Mouse (Mus musculus) liver, embryonic 15.5 days (tissue): ENCODE data around the gene Pde7b. TPM values are rescaled to one million over a fixed set of nuclear protein-coding genes. Genes with fewer than 3 reads are reported as not detected.
A peak's percentile ranks its signal among the peaks of the same experiment; 100 is the strongest.

Experiments used
- ATAC-seq: fragments of 200-750 bp; cut with Nextera tagmentation; 2 replicates; pipeline ENCODE4 v1.8.0; 2017; ENCODE audit warnings: moderate number of reproducible peaks, mild to moderate bottlenecking, moderate library complexity; ENCODE audit not compliant: insufficient read depth
- H3K27ac ChIP-seq: fragments of 300-500 bp; sonication (generic); replicated peaks from 2 replicates; pipeline ENCODE4 v1.5.1; 2015; ENCODE audit warnings: mild to moderate bottlenecking, inconsistent platforms
- H3K27me3 ChIP-seq: fragments of 300-500 bp; sonication (generic); 2 replicates; pipeline ENCODE4 v1.6.1; 2015; ENCODE audit warnings: mild to moderate bottlenecking, inconsistent platforms
- H3K36me3 ChIP-seq: fragments of 300-500 bp; sonication (generic); replicated peaks from 2 replicates; pipeline ENCODE4 v1.6.1; 2015; ENCODE audit warnings: moderate library complexity, mild to moderate bottlenecking, inconsistent platforms
- H3K4me1 ChIP-seq: fragments of 300-500 bp; sonication (generic); replicated peaks from 2 replicates; pipeline ENCODE4 v1.6.1; 2015; ENCODE audit warnings: inconsistent platforms
- H3K4me2 ChIP-seq: fragments of 300-500 bp; sonication (generic); 2 replicates; pipeline ENCODE4 v1.6.1; 2015; ENCODE audit warnings: moderate library complexity, mild to moderate bottlenecking, inconsistent platforms
- H3K4me3 ChIP-seq: fragments of 300-500 bp; sonication (generic); replicated peaks from 2 replicates; pipeline ENCODE4 v1.5.1; 2015; ENCODE audit warnings: mild to moderate bottlenecking, inconsistent platforms
- H3K9ac ChIP-seq: fragments of 300-500 bp; sonication (generic); 2 replicates; pipeline ENCODE4 v1.6.1; 2015; ENCODE audit warnings: moderate library complexity, mild to moderate bottlenecking, inconsistent platforms
- H3K9me3 ChIP-seq: fragments of 300-500 bp; sonication (generic); replicated peaks from 2 replicates; pipeline ENCODE4 v1.6.1; 2016; ENCODE audit warnings: inconsistent platforms
- WGBS: fragments of 180-500 bp; shearing (Covaris S2); methylation state at CpG from one replicate; pipeline ENCODE4 v1.1.7; 2015; ENCODE audit warnings: mixed read lengths; ENCODE audit not compliant: insufficient replicate concordance; 5-methylcytosine and 5-hydroxymethylcytosine counted together
- polyA plus RNA-seq: library from polyadenylated mRNA; unstranded; fragments of >200 nt; fragmentation: Nextera tagmentation; extraction: Ambion mirVana; gene quantifications from 2 replicates; pipeline ENCODE4 v1.2.1, GENCODE M21; 2015

The Pde7b gene
- polyA plus RNA-seq, 1 experiment from 2014 or later = 0.25 TPM

GRCm38 (mm10) chr10:20394815-20395214 lies 330.1 kb downstream of the Pde7b start:
- Histone ChIP-seq H3K27ac (no peak overlapping the region), H3K9me3 (no peaks in the 10 kb centered on the region), H3K4me3 (no peak overlapping the region), H3K4me2 (no peak overlapping the region), H3K27me3 (no peaks in the 10 kb centered on the region), H3K4me1 (no peaks in the 10 kb centered on the region), H3K9ac (no peak overlapping the region), H3K36me3 (no peaks in the 10 kb centered on the region)
- no peak for ATAC-seq
- 67% methylated on average over 5 of the region's 5 CpGs for WGBS

- H3K27ac ChIP-seq = no peak overlapping the region
- H3K4me1 ChIP-seq = no peaks in the 10 kb centered on the region
- no peaks in the 10 kb centered on the region for H3K9me3 ChIP-seq
- no peaks in the 10 kb centered on the region for H3K36me3 ChIP-seq
- no peak overlapping the region for H3K4me2 ChIP-seq
- ATAC-seq = no peak
- no peak overlapping the region for H3K9ac ChIP-seq
- H3K27me3 ChIP-seq = no peaks in the 10 kb centered on the region
- H3K4me3 ChIP-seq = no peak overlapping the region
- WGBS = 34% methylated on average over 3 of the region's 3 CpGs
Measured at GRCm38 (mm10) chr10:20390568-20390967, 334.3 kb downstream of the Pde7b start.

GRCm38 (mm10) chr10:20382807-20383419 lies 342.0 kb downstream of the Pde7b start:
- no peaks in the 10 kb centered on the region for H3K27me3 ChIP-seq

GRCm38 (mm10) chr10:20381352-20381751 lies 343.5 kb downstream of the Pde7b start:
- H3K4me1 ChIP-seq = no peaks in the 10 kb centered on the region
- no peak overlapping the region for H3K4me3 ChIP-seq
- no peaks in the 10 kb centered on the region for H3K27me3 ChIP-seq
- no peak overlapping the region for H3K27ac ChIP-seq
- H3K4me2 ChIP-seq = no peak overlapping the region
- 60% methylated on average over 3 of the region's 3 CpGs for WGBS
- no peak overlapping the region for H3K9ac ChIP-seq
- no peaks in the 10 kb centered on the region for H3K36me3 ChIP-seq
- no peaks in the 10 kb centered on the region for H3K9me3 ChIP-seq
- no peak for ATAC-seq

More at GRCm38 (mm10) chr10:20382807-20383419, 342.0 kb downstream of the Pde7b start:
- H3K9ac ChIP-seq = no peak overlapping the region
- no peak overlapping the region for H3K4me2 ChIP-seq
- H3K4me1 ChIP-seq = no peaks in the 10 kb centered on the region
- H3K9me3 ChIP-seq = no peaks in the 10 kb centered on the region
- no peak overlapping the region for H3K4me3 ChIP-seq
- ATAC-seq = no peak
- H3K27ac ChIP-seq = no peak overlapping the region
- whole genome bisulfite sequencing = 64% methylated on average over 6 of the region's 6 CpGs
- no peaks in the 10 kb centered on the region for H3K36me3 ChIP-seq

- Histone ChIP-seq H3K27ac (no peak overlapping the region), H3K9me3 (no peaks in the 10 kb centered on the region), H3K4me3 (no peak overlapping the region), H3K36me3 (no peaks in the 10 kb centered on the region), H3K27me3 (no peaks in the 10 kb centered on the region), H3K9ac (no peak overlapping the region), H3K4me1 (no peaks in the 10 kb centered on the region), H3K4me2 (no peak overlapping the region)
- no peak for ATAC-seq
- WGBS = 50% methylated on average over 3 of the region's 3 CpGs
Measured at GRCm38 (mm10) chr10:20380798-20381197, 344.1 kb downstream of the Pde7b start.

- H3K9ac ChIP-seq = no peak overlapping the region
- whole genome bisulfite sequencing = 62% methylated on average over 9 of the region's 9 CpGs
- no peaks in the 10 kb centered on the region for H3K4me1 ChIP-seq
- no peak overlapping the region for H3K27ac ChIP-seq
- H3K36me3 ChIP-seq = no peaks in the 10 kb centered on the region
- no peak overlapping the region for H3K4me2 ChIP-seq
- H3K4me3 ChIP-seq = no peak overlapping the region
- no peaks in the 10 kb centered on the region for H3K27me3 ChIP-seq
- ATAC-seq = no peak
- no peaks in the 10 kb centered on the region for H3K9me3 ChIP-seq
Measured at GRCm38 (mm10) chr10:20379071-20379735, 345.7 kb downstream of the Pde7b start.

GRCm38 (mm10) chr10:20377621-20378020 lies 347.3 kb downstream of the Pde7b start:
- H3K4me3 ChIP-seq = no peak overlapping the region
- H3K36me3 ChIP-seq = no peaks in the 10 kb centered on the region
- H3K27ac ChIP-seq = no peak overlapping the region
- no peak for ATAC-seq
- no peaks in the 10 kb centered on the region for H3K27me3 ChIP-seq
- 78% methylated on average over 9 of the region's 9 CpGs for WGBS
- no peaks in the 10 kb centered on the region for H3K9me3 ChIP-seq
- H3K9ac ChIP-seq = no peak overlapping the region
- H3K4me1 ChIP-seq = no peaks in the 10 kb centered on the region
- H3K4me2 ChIP-seq = no peak overlapping the region

GRCm38 (mm10) chr10:20372046-20372445 lies 352.8 kb downstream of the Pde7b start:
- no peaks in the 10 kb centered on the region for H3K27me3 ChIP-seq
- no peaks in the 10 kb centered on the region for H3K4me1 ChIP-seq
- 77% methylated on average over 5 of the region's 5 CpGs for WGBS
- H3K9ac ChIP-seq = no peak overlapping the region
- H3K9me3 ChIP-seq = no peaks in the 10 kb centered on the region
- no peak overlapping the region for H3K4me3 ChIP-seq
- no peak overlapping the region for H3K27ac ChIP-seq
- H3K36me3 ChIP-seq = no peaks in the 10 kb centered on the region
- H3K4me2 ChIP-seq = no peak overlapping the region
- ATAC-seq = no peak

GRCm38 (mm10) chr10:20362450-20363118 lies 362.3 kb downstream of the Pde7b start:
- Histone ChIP-seq H3K4me2 (no peak overlapping the region), H3K27ac (no peak overlapping the region), H3K4me1 (no peaks in the 10 kb centered on the region), H3K27me3 (no peaks in the 10 kb centered on the region), H3K36me3 (peaks cover 44% of the 10 kb centered on the region), H3K9ac (no peak overlapping the region), H3K9me3 (no peaks in the 10 kb centered on the region), H3K4me3 (no peak overlapping the region)
- WGBS = 76% methylated on average over 4 of the region's 4 CpGs
- ATAC-seq = no peak

GRCm38 (mm10) chr10:20361542-20362449 lies 363.1 kb downstream of the Pde7b start:
- Histone ChIP-seq H3K4me1 (no peaks in the 10 kb centered on the region), H3K27ac (no peak overlapping the region), H3K4me2 (no peak overlapping the region), H3K9me3 (no peaks in the 10 kb centered on the region), H3K27me3 (no peaks in the 10 kb centered on the region), H3K36me3 (peaks cover 52% of the 10 kb centered on the region), H3K9ac (no peak overlapping the region), H3K4me3 (no peak overlapping the region)
- no peak for ATAC-seq
- WGBS = 65% methylated on average over 10 of the region's 10 CpGs

GRCm38 (mm10) chr10:20348894-20349293 lies 376.0 kb downstream of the Pde7b start:
- WGBS = 33% methylated on average over 2 of the region's 2 CpGs
- 0 out of 2 replicates have a peak overlapping the region, but pooled peaks have one; percentile 92 for H3K27ac ChIP-seq
- peak overlapping the region; percentile 92; the same call in 1 of the 2 replicates for H3K9ac ChIP-seq
- H3K27me3 ChIP-seq = no peaks in the 10 kb centered on the region
- H3K9me3 ChIP-seq = no peaks in the 10 kb centered on the region
- H3K36me3 ChIP-seq = peaks cover 51% of the 10 kb centered on the region
- H3K4me3 ChIP-seq = peak overlapping the region; percentile 96
- ATAC-seq = no peak
- H3K4me2 ChIP-seq = peak overlapping the region; percentile 79
- peaks cover 18% of the 10 kb centered on the region for H3K4me1 ChIP-seq
